Mouse (Mus musculus) testis, adult 2 months (tissue): Measurements from ENCODE around the gene Nos3. TPM values are rescaled to one million over a fixed set of nuclear protein-coding genes. Genes with fewer than 3 reads are reported as not detected.

Experiments used
- H3K27ac ChIP-seq: fragments of 200-500 bp; 2 replicates; pipeline ENCODE4 v1.5.1; 2012; ENCODE audit warnings: low read depth, low read length; ENCODE audit not compliant: control insufficient read depth, insufficient read depth
- H3K27me3 ChIP-seq: fragments of 200-500 bp; 2 replicates; pipeline ENCODE4 v1.6.1; 2012; ENCODE audit warnings: mild to moderate bottlenecking, low read length, moderate library complexity; ENCODE audit not compliant: control insufficient read depth, insufficient read depth
- H3K36me3 ChIP-seq: fragments of 200-500 bp; 2 replicates; pipeline ENCODE4 v1.6.1; 2012; ENCODE audit warnings: mild to moderate bottlenecking, low read length; ENCODE audit not compliant: control insufficient read depth, insufficient read depth
- H3K4me1 ChIP-seq: fragments of 200-500 bp; 2 replicates; pipeline ENCODE4 v1.6.1; 2012; ENCODE audit warnings: low read length; ENCODE audit not compliant: control insufficient read depth, insufficient read depth
- H3K4me3 ChIP-seq: fragments of 200-500 bp; 2 replicates; pipeline ENCODE4 v1.5.1; 2012; ENCODE audit warnings: low read depth, mild to moderate bottlenecking, low read length, moderate library complexity, mixed read lengths; ENCODE audit not compliant: control insufficient read depth
- CTCF ChIP-seq: fragments of 200-500 bp; IDR thresholded peaks from 2 replicates; pipeline ENCODE4 v1.5.1; 2012; ENCODE audit warnings: low read depth, mild to moderate bottlenecking, inconsistent platforms, low read length, moderate library complexity; ENCODE audit not compliant: control insufficient read depth, insufficient read depth, insufficient replicate concordance
- POLR2A ChIP-seq: fragments of 200-500 bp; IDR thresholded peaks from 2 replicates; pipeline ENCODE4 v1.6.1; 2012; ENCODE audit warnings: low read depth, mild to moderate bottlenecking, inconsistent platforms, low read length, moderate library complexity; ENCODE audit not compliant: control insufficient read depth
- polyA plus RNA-seq: library from polyadenylated mRNA; depleted of rRNA; stranded (reverse); fragments of >200 nt; gene quantifications from 2 replicates; pipeline ENCODE4 v1.2.3, GENCODE M21; 2012; rRNA removed

Gene Nos3
- polyA plus RNA-seq, 1 experiment, result 2.2 TPM

- peaks cover 22% of the 10 kb centered on the region for H3K4me1 ChIP-seq
Measured at GRCm38 (mm10) chr5:24425421-24426036, 60.9 kb downstream of the Nos3 start.

GRCm38 (mm10) chr5:24426037-24426432 lies 61.4 kb downstream of the Nos3 start:
- TF ChIP-seq CTCF (no peak), POLR2A (no peak)
- Histone ChIP-seq H3K27ac (peak overlapping the region; percentile 3; the same call in 1 of the 2 replicates), H3K4me1 (peaks cover 22% of the 10 kb centered on the region), H3K36me3 (no peaks in the 10 kb centered on the region), H3K27me3 (no peaks in the 10 kb centered on the region), H3K4me3 (peak overlapping the region; percentile 92)

More at GRCm38 (mm10) chr5:24425421-24426036, 60.9 kb downstream of the Nos3 start:
- Histone ChIP-seq H3K27ac (peak overlapping the region; percentile 22), H3K27me3 (no peaks in the 10 kb centered on the region), H3K36me3 (no peaks in the 10 kb centered on the region), H3K4me3 (peak overlapping the region; percentile 92)
- no peak for TF ChIP-seq CTCF
- no peak; the same call in 1 of the 2 replicates for TF ChIP-seq POLR2A

GRCm38 (mm10) chr5:24426556-24427284 lies 62.1 kb downstream of the Nos3 start:
- no peaks in the 10 kb centered on the region for H3K27me3 ChIP-seq
- TF ChIP-seq POLR2A, result 0 out of 2 replicates have a peak, but pooled peaks have one; percentile 19
- no peak for TF ChIP-seq CTCF
- peak overlapping the region; percentile 3; the same call in 1 of the 2 replicates for H3K27ac ChIP-seq
- no peaks in the 10 kb centered on the region for H3K36me3 ChIP-seq
- peak overlapping the region; percentile 92 for H3K4me3 ChIP-seq
- peaks cover 22% of the 10 kb centered on the region for H3K4me1 ChIP-seq

- H3K4me1 ChIP-seq, result peaks cover 22% of the 10 kb centered on the region
- no peak for TF ChIP-seq POLR2A
- TF ChIP-seq CTCF, result no peak
Measured at GRCm38 (mm10) chr5:24427285-24427633, 62.6 kb downstream of the Nos3 start.

GRCm38 (mm10) chr5:24427981-24428402 lies 63.4 kb downstream of the Nos3 start:
- no peaks in the 10 kb centered on the region for H3K36me3 ChIP-seq
- H3K27ac ChIP-seq, result no peak overlapping the region
- peaks cover 22% of the 10 kb centered on the region for H3K4me1 ChIP-seq
- H3K4me3 ChIP-seq, result no peak overlapping the region
- TF ChIP-seq POLR2A, result no peak
- no peak for TF ChIP-seq CTCF
- H3K27me3 ChIP-seq, result no peaks in the 10 kb centered on the region

More at GRCm38 (mm10) chr5:24427285-24427633, 62.6 kb downstream of the Nos3 start:
- no peak overlapping the region for H3K27ac ChIP-seq
- H3K36me3 ChIP-seq, result no peaks in the 10 kb centered on the region
- no peaks in the 10 kb centered on the region for H3K27me3 ChIP-seq
- H3K4me3 ChIP-seq, result no peak overlapping the region

GRCm38 (mm10) chr5:24428596-24428995 lies 64.0 kb downstream of the Nos3 start:
- Histone ChIP-seq H3K4me1 (peaks cover 21% of the 10 kb centered on the region), H3K27me3 (no peaks in the 10 kb centered on the region), H3K27ac (no peak overlapping the region), H3K36me3 (no peaks in the 10 kb centered on the region), H3K4me3 (no peak overlapping the region)
- no peak for TF ChIP-seq CTCF
- TF ChIP-seq POLR2A, result no peak

GRCm38 (mm10) chr5:24433993-24434392 lies 69.4 kb downstream of the Nos3 start:
- Histone ChIP-seq H3K4me3 (no peak overlapping the region), H3K4me1 (no peaks in the 10 kb centered on the region), H3K27me3 (no peaks in the 10 kb centered on the region), H3K27ac (no peak overlapping the region), H3K36me3 (no peaks in the 10 kb centered on the region)
- TF ChIP-seq CTCF, result no peak

Other genes starting within 250 kb of the Nos3 start
- 52.1 and 59.8 TPM in 2 replicates for gene Nupl2, start 199.8 kb upstream of the Nos3 start, polyA plus RNA-seq
- gene Kcnh2, start 13.2 kb upstream of the Nos3 start, polyA plus RNA-seq, result 23.6 and 26.2 TPM in 2 replicates
- gene Atg9b, start 27.3 kb downstream of the Nos3 start, polyA plus RNA-seq, result 1.1 and 1.3 TPM in 2 replicates
- 28.1 and 30.2 TPM in 2 replicates for gene Abcb8, start 28.9 kb downstream of the Nos3 start, polyA plus RNA-seq
- gene Asic3, start 48.6 kb downstream of the Nos3 start, polyA plus RNA-seq, result 1.1 and 1.7 TPM in 2 replicates
- 40.6 and 52.3 TPM in 2 replicates for gene Cdk5, start 58.7 kb downstream of the Nos3 start, polyA plus RNA-seq
- 46.4 and 46.9 TPM in 2 replicates for gene Slc4a2, start 59.0 kb downstream of the Nos3 start, polyA plus RNA-seq
- gene Fastk, start 80.5 kb downstream of the Nos3 start, polyA plus RNA-seq, result 243 and 247 TPM in 2 replicates
- gene Tmub1, start 83.0 kb downstream of the Nos3 start, polyA plus RNA-seq, result 5.7 and 6.2 TPM in 2 replicates
- gene Agap3, start 87.4 kb downstream of the Nos3 start, polyA plus RNA-seq, result 29.5 and 31.0 TPM in 2 replicates
- gene Gbx1, start 162.4 kb downstream of the Nos3 start, polyA plus RNA-seq, result 0.11 and 0.16 TPM in 2 replicates
- gene Asb10, start 176.2 kb downstream of the Nos3 start, polyA plus RNA-seq, result 0.46 and 0.52 TPM in 2 replicates
- 108 and 117 TPM in 2 replicates for gene 4931409K22Rik, start 192.0 kb downstream of the Nos3 start, polyA plus RNA-seq
- 184 and 194 TPM in 2 replicates for gene Abcf2, start 212.7 kb downstream of the Nos3 start, polyA plus RNA-seq
- 9.1 and 12.4 TPM in 2 replicates for gene Chpf2, start 221.9 kb downstream of the Nos3 start, polyA plus RNA-seq